Mouse (Mus musculus) thymus, adult 2 months (tissue): ENCODE measurements around the gene Med29.

Source experiments
- CTCF ChIP-seq: fragments of 200-500 bp; IDR thresholded peaks from 2 replicates; pipeline ENCODE4 v1.5.1; 2012; ENCODE audit warnings: mild to moderate bottlenecking, control low read depth, low read length, moderate library complexity, borderline replicate concordance; ENCODE audit not compliant: control insufficient read depth, poor library complexity, insufficient read depth; ENCODE audit errors: extremely low read depth
- POLR2A ChIP-seq: fragments of 200-500 bp; IDR thresholded peaks from 2 replicates; pipeline ENCODE4 v1.6.1; 2012; ENCODE audit warnings: mild to moderate bottlenecking, low read length, control low read depth, moderate library complexity; ENCODE audit not compliant: control insufficient read depth, poor library complexity, insufficient read depth; ENCODE audit errors: extremely low read depth

DNA sequence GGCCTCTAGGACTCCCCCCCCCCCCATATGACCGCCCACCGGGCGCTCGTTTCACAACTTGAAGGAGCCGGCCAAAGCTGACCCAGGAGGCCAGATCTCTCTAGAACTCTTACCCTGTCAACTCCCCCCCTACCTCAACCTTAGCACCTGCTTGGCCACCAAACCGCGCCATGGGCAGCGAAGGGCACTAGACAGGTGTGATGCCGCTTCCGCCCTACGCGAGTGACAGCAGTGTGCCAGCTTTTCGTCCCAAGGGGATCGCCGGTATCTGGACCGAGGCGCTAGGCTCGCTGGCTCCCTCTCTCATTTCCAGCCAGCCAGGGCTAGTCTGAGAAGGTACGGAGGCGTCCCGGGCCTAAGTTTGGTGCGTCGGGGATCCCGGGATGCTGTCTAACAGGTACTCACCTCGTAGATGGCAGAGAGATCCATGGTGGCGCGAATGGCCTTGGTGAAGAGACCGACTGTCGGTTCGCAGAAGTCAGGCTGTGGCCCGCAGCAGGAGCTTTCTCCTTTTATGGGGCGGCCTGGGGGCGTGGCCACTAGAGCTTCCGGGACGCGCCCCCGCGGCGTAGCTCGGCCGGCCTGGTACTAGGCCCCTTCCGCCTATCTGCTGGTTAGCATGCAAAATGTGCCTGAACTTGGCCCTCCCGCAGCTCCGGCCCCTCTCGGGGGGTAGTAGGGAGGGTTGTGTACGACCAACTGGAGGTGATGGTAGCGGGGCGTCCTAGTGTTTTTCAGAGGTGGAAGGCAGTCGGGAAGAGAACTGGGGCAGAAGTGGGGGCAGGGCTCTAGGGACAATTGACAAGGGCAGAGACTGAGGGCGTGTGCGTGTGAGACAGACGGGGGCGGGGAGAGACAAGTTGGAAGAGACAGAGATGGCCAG, 13.5 kb downstream of the Med29 start:
- TF ChIP-seq CTCF (0 out of 2 replicates have a peak, but pooled peaks have one; percentile 43), POLR2A (peak; percentile 100)
